Mouse (Mus musculus) heart, adult 2 months (tissue): ENCODE measurements at regions not wholly inside any gene's neighbourhood (a gene's known extent, or its start where the extent isn't known, plus 50 kb on each side); places are given as distances from the start of the nearest gene placed in this dataset.

Source experiments
- EP300 ChIP-seq: fragments of 200-500 bp; IDR thresholded peaks from 2 replicates; pipeline ENCODE4 v1.6.1; 2011; ENCODE audit warnings: low read depth, low read length, control low read depth; ENCODE audit not compliant: insufficient read depth
- POLR2A ChIP-seq: fragments of 200-500 bp; IDR thresholded peaks from 2 replicates; pipeline ENCODE4 v1.6.1; 2011; ENCODE audit warnings: mild to moderate bottlenecking, low read depth, low read length, control low read depth; ENCODE audit not compliant: insufficient read depth

DNA sequence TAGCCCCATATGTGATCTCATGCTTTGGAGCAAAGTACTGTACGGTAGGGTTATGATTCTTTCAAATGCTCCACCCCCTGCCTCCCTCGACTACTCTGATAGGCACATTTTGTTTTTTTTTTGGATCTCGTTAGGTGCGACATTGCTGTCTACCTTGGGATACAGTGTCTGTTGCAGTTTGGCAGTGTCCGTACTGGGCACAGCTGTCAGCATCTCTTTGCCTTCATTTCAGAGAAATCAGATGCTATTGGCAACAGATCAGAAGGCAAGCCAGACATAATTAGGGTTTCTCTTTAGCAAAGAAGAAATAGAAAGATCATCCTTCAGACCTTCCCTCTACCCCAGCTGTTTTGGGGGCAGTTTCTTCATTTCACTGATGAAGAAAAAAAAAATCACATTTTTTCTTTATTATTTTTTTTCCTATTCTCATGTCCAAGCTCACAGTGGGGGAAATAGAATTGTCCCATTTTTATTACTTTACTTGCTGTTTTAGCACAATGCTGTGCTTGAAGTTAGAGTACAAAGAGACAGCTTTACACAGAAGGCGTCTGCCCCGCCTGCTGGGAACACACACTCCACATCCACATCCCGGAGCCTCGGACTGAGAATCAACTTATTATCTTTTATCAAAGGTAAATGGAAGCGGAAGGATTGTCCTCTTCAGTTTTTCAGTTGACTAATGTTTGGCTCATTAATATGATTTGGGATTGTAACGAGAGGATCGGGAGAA lies 420.8 kb upstream of the Got2 start:
- TF ChIP-seq EP300 (no peak), POLR2A (no peak)
